Mouse (Mus musculus) right cerebral cortex, postnatal 36 days (tissue): Measurements from ENCODE around the gene Bank1.
"Not testable (repeated sequence)": the region's sequence is repeated elsewhere in the genome, so short reads cannot be mapped to it uniquely, and the experiment has no call there.

ENCODE experiments used
- DNase-seq, 2 experiments: peaks; one replicate each; pipeline ENCODE4 v3.0.0; 2022; ENCODE audit warnings: low spot score in 2 of 2, mixed read lengths in 1 of 2

The Bank1 gene

DNA sequence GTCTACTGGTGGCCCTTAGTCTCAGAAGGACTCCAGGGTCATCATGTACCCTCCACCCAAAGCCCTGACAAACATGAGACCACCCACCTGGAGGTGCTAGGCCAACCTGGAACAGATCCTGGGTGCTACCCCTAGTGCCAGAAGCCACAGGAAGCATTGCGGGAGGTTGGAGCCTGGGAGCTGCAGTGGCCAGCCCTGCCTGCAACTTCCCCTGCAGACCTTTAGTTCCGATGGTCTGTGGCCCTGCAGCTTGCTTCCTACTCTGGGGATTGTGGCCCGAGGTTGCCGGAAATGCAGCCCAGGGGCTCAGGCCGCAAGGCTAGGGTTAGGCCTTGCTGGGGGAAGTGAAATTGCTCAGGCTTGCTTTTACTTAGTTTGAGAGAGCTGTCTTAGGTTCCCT lies at the start of gene Bank1:
Gene Bank1 (minus strand): TSS at position 284 of the 400 bp plus-strand sequence.
- DNase-seq: peak in 1 of 2 experiments; percentile 9

DNA sequence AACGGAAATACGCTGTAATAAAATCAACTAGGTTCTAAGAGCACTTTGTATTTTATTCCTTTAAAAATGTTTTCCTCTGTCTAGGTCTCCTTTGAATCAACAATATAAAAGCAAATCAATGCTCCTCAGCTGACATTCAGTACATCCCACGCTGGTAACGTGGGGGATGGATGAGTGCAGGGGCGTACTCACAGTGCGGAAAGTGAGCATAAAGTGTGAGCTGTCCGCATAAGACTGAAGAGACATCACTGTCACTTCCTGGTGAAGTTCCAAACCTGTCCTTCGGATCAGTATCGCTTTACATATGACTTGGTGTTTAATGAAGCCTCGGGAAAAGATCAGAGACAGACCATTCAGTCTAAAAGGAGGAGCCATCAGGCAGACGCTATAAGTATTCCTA lies 44.0 kb upstream of the Bank1 start:
- DNase-seq: peak; percentile 14 to 39

DNA sequence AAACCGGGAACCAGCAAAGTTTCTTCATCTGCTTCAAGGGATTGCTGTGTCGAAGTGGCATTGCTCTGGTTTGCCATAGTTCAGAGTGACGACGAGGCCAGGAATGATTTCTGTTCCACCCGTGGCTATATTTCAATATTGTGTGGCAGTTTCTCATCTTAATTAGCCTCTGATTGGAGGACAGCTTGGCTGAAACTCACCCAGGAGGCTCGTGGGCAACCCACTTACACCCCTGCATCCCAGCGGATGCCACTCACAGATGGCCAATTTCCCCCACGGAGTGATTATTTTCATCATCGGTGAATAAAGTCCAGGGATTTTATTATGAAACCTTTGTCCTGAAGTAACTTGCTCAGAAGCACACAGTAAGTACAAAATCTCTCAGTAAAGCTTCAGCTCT lies 43.6 kb upstream of the Bank1 start:
- no peak for DNase-seq

DNA sequence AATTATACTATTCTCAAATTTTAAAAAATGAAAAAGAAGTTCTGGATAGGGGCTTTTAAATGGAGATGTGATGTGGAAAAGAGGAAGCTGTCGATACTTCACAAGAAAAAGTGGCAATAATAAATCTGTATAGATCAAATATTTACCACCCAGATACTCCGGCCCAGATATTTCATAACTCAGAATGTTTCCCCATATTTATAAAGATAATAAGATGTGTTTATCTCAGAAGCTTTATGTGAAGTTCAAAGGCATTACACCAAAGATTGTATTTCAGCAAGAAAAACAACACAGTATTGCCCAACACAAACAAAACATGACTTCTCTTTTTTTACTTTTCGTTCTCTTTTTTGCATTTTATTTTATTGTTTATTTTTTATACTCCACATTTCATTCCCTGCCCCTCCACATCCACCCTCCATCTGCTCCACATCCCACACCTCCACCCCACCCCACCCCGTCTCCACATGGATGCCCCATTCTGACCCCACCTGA lies 42.7 kb upstream of the Bank1 start:
- no peak for DNase-seq

DNA sequence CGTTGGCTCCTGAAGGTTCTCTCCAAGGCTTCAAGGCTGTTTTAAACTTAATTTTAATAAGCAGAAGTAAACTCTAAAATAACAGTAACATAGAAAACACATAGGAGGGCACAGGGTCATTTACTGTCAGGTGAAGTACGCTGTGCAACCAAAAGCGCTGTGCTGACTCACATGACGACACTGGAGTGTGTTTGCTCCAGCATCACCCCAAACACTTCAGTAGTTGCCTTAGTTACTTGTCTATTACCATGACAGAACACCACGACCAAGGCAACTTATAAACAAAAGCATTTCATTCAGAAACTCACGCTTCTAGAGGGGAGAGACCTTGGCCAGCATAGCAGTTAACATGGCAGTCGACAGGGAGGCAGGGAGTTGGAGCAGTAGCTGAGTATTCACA lies 23.8 kb upstream of the Bank1 start:
- DNase-seq: no peak

- no peak for DNase-seq
Measured at GRCm38 (mm10) chr3:136348611-136349010, 22.7 kb upstream of the Bank1 start.

- no peak for DNase-seq
Measured at GRCm38 (mm10) chr3:136347277-136347676, 21.4 kb upstream of the Bank1 start.

DNA sequence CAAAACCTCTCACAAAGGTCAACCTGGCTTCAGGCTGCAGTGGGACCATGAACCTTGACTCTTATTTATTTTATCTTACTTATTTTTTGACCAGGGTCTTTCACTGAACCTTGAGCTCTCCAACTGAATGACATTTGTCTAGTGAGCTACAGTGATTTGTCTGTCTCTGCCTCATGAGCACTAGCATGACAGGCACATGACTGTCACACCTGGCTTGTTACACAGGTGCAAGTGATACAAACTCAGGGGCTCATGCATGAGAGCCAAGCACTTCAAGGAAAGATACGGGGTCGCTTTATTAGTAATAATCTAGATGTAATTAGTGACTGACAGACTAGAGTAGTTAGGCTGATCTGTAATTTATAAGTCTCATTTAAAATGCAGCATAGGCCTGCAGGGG lies 16.0 kb upstream of the Bank1 start:
- no peak for DNase-seq

DNA sequence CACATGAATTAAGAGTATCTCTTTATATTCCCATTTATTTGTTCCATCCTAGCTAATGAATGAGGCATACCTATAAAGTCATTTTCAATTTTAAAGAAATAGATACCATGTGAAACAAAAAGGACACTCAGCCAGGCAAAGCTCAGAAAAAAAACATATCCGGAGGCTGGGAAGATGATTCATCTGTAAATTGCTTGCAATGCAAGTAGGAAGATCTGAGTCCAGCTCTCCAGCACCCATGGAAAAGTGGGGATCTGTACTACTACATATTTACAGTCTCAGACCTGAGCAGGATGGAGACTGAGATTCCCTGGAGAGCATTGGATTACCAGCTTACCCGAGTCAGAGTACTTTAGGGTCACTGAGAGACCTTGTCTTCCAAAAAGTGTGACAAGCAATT lies 14.0 kb upstream of the Bank1 start:
- DNase-seq: no peak

DNA sequence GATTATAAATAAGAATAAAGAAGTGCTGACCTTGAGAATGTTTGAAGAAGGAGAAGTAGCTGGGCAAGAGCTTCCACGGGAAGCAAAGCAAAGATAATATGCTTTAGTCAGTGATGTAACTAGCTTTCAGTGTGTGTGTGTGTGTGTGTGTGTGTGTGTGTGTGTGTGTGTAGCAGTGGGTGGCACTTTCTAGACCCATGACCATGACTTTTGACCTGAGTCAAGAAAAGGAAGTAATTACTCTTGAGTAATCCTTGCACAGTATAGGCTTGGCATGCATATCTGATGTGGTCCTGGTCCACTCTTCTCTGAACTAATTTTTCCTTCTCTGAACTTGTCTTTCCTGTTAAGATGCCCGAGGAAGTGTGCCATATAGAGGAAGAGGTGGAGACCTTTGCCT lies 5.3 kb upstream of the Bank1 start:
- DNase-seq: no peak

DNA sequence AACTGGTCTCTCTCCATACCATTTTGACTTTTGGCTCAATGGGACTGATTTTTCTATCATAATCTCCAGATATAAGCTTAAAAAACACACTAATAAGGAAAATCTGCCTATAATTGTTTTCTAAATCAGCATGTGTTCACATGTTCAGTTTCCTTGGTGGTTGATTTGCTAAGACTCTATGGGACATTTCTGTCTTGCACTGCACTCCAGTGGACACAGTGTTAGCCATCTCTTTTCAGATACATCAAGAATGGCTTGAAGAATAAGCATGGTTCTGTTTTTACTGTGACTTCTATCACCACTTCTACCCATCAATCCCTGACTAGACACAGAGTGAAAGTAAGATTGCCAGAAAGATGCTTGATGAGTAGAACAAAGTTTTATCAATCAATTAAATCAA lies 4.2 kb upstream of the Bank1 start:
- DNase-seq: no peak

GRCm38 (mm10) chr3:136329133-136329532 lies 3.3 kb upstream of the Bank1 start:
- DNase-seq: no peak

GRCm38 (mm10) chr3:136324716-136325115 lies 1.1 kb downstream of the Bank1 start:
- DNase-seq: not testable (repeated sequence)

GRCm38 (mm10) chr3:136321936-136322335 lies 3.9 kb downstream of the Bank1 start:
- peak in 1 of 2 experiments; percentile 8 for DNase-seq

GRCm38 (mm10) chr3:136308487-136308886 lies 17.4 kb downstream of the Bank1 start:
- DNase-seq: no peak

GRCm38 (mm10) chr3:136306564-136307158 lies 19.2 kb downstream of the Bank1 start:
- DNase-seq: no peak

- DNase-seq: no peak
Measured at GRCm38 (mm10) chr3:136302541-136302940, 23.3 kb downstream of the Bank1 start.

DNA sequence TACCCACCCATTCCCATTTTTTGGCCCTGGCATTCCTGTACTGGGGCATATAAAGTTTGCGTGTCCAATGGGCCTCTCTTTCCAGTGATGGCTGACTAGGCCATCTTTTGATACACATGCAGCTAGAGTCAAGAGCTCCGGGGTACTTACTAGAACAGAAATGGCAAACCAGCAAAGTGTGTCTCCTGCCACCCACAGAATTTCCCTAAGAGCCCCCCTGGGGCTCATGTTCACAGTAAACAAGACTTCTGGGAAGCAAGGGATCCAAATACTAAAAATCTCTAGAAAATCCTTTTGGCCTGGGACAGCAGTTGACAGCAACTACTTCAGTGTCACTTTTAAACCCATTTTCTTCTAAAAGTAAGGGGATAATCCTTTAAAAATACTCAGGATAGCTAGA lies 25.1 kb downstream of the Bank1 start:
- not testable (repeated sequence) for DNase-seq

GRCm38 (mm10) chr3:136297355-136297754 lies 28.5 kb downstream of the Bank1 start:
- DNase-seq: no peak

- DNase-seq: no peak
Measured at GRCm38 (mm10) chr3:136295250-136295649, 30.6 kb downstream of the Bank1 start.

- DNase-seq: no peak
Measured at GRCm38 (mm10) chr3:136287883-136288282, 38.0 kb downstream of the Bank1 start.

DNA sequence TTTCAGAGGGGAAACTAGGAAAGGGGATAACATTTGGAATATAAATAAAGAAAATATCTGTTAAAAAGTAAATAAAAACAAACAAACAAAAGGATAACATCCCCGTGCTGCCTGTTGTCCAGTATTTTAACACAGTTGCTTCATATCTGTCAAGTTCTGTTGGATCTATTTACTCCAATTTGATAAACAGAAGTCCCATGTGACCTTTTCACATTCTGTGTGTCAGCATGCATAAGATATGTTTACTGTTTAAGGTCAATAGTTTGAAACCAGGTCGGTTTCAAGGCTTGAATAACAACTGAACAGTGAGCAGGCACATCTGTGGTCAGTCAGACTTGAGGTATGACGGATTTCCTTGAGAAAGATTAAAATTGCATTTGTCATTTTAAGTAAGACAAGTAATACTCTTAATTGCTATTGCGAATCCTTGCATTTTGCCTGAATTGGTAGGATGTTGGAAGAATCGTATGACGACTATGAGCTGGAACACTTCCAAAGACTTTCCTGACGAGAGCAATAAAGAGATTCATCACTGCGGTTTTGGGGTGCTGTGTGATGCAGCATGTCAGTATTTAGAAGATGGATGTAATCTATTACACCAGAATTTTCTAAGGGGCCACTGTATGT lies 60.8 kb downstream of the Bank1 start:
- DNase-seq: no peak

DNA sequence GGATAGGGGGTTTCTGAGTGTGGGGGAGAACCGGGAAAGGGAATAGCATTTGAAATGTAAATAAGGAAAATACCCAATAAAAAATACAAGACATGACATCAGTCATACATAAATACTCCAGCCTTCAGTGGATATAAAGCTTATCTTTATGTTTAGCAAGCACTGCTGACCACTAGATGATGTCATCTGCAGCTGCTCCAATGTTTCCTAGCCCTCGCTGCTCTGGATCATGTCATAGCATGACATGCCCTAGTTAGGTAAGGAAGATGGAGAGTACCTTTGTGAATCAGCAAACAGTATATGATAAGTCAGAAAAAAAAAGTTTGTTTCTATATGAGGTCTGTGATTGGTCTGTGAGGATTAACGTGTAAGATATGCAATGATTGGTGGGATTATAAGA lies 68.1 kb downstream of the Bank1 start:
- no peak for DNase-seq

DNA sequence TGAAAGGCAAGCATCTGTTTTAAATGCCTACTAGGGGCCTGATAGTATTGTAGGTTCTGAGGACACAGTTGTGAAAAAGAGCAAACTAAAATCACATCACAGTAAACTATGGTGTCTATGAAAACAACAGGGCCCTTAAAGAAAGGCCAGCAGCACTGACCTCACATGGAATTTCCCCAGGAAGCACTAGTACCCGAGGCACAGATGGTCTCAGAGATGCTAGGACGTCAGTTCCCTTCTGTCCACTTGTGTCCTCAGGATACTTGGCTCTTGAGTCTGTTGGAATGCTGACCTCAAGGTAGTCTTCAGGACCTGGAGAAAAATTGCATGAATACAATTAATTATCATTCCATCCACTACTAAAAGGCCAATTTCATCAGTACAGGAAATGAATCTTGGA lies 71.2 kb downstream of the Bank1 start:
- no peak for DNase-seq
